Mouse (Mus musculus) WW6 (cell line): ENCODE results near the gene Uaca.

Experiments
- DNase-seq: peaks from one replicate; pipeline ENCODE4 v3.0.0-alpha.2; 2013; ENCODE audit warnings: low read depth, low spot score

Uaca gene

DNA sequence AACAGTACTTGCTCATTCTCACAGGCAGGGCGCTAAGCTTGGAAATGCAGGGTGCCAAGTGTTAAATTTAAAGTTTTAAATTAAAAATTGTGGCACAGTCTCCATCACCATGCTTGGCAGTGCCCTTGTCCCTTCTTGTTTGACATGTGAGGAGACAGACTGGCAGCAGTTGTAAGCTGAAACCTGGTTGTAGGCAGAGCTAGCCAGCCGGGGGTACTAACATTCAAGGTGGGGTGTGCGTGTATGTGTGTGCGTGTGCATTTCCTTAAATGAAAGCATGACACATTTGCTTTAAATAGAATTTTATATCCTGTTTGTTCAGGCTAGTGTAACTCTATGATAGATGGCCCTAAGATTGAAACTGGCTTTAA, 42.7 kb downstream of the Uaca start:
- no peak for DNase-seq

DNA sequence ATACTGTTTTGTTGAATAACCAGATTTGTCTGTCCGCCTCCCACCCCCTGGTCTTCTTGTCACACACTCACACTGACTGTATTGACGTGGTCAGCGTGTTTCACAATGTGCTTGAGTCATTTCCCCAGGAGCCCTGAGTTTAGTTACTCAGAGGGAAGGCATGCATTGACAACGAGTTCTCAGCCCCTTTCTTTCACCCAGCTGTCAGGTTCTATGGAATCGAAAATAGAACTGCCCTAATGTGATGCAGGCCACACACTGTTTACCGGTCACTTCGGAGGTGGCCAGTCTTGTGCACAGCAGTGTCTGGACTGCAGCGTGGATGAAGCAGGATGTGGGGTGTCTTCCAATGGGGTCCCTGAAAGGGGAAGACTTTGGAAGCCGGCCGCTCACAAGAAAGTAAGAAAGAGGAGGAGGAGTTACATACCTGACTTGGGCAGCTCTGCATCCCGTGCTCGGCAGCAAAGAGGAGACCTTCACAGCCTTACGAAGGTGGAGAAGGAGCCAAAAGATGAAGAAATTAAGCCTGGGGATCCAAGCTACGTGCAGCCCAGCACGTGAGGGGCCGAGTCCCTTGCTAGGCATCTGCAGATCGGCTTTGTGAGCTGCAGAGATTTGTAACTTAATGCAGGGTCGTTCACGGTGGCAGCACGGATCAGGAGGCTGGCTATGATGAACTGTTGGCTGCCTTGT, 43.3 kb downstream of the Uaca start:
- no peak for DNase-seq

DNA sequence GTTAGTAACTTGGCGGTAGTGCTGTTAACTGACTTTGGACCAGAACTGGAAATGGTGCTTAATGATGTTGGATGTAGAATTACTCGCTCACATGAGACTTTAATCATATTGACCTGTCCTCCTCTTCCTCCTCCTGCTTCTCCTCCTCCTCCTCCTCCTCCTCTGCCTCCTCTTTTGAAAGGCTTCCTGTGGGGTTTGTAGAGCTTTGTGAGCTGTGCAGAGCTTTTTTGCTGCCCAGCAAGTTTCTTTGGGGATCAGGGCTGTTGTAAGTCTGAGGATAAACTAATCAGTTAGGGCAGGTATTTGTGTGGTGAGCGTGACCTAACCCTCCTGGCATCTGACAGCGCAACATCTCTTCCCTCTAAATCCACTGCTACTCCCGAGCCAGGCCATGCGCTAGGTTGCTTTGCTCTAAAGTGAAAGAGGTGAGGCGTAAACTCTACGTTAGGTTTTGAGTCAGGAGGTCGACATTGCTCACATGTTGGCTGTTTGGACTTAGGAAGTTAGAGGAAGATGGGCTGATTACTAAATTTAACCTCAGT, 44.1 kb downstream of the Uaca start:
- no peak for DNase-seq

DNA sequence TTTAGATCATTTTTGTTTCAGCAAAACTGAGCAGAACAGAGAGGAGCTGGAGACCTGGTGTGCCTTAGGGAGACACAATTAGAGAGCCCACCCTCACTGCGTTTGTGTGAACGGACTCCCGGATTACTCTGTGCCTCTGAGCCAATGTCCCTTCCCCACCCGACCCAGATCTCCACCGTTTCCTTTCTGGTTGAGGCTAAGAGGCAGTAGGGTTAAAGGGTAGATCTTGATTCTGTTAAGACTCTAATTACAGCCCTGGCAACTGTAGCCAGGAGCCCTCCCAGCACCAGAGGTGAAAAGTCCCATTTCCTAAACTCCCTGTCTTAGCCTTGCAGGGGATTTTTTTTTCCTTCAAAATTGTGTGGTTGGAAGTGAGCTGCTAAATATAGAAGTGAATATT, 47.1 kb downstream of the Uaca start:
- DNase-seq, result no peak

DNA sequence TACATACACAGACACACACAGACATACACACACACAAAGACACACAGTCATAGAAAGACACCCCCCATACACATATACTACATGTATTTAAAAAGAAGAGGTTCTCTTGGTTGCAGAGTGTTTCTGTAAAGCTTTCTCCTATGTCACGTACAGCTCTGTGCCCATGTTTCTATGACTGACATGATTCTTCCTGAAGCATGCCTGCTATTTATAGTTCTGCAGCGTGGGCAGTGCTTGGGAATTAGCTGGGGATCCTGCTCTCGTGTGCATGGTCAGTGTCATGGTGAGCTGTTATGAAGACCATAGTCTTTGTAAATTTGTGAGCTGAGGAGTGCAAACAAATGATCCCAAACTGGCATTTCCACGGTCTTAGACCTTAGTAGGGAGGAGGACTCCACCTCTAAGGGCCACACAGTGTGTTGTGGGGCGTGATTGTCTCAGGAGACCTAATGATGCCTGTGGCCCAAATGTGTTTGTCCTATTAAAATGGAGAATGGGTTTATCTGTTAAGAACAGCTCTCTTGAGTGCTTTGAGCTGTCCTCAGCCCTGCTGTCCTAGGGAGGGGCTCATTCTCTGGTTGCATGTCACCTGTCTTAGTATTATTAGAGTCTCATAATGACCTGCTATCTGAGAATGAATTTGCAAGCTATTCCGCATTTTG, 49.2 kb downstream of the Uaca start:
- DNase-seq, result no peak

DNA sequence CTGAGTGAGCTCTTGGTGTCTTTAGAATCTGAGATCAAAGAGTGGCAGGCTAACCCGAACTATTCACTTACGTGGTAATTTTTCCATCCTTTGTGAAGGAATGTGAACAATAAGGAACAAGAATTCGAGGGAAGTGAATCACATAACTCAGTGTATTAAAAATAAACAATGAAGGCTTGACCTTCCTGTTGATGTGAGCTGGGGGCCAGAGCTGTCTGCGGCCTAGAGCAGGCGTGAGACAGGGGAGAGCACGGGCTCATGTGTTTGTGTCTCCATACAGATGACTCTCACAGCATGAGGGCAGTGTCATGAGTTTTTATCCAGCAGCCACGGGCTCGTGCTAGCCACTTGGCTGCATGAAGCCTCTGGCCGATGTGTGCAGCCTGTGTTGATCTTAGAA, 54.4 kb downstream of the Uaca start:
- DNase-seq, result no peak

DNA sequence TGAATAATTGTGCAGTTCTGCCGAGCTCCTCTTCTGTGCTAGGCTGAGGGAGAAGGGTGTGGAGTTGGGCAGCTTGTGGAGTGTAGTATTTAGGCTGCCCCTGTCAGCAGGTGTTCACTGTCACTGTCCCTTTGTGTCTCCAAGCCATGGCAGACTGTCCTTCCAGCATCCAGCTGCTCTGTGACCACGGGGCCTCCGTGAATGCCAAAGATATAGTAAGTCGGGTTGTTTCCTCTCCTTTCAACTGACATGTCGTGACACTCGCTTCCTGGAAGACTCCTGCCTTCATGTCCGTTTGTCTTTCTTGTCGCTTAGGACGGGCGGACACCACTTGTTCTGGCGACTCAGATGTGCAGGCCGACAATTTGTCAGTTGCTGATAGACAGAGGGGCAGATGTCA, 55.6 kb downstream of the Uaca start:
- no peak for DNase-seq

DNA sequence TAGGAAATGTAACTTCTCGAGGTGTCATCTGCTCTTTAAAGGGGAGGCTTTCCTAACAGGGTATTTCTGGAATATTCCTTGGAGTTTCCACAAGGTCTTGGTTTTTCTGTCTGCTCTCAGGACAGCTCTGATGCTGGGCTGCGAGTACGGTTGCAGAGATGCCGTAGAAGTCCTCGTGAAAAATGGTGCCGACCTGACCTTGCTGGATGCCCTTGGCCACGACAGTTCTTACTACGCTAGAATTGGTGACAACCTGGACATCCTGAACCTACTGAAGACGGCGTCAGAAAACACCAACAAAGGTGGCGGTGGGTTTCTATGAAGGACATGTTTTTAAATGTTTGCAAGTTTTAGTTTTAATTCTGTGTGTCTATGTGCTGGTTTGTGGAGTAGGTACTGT, 59.9 kb downstream of the Uaca start:
- DNase-seq, result no peak

DNA sequence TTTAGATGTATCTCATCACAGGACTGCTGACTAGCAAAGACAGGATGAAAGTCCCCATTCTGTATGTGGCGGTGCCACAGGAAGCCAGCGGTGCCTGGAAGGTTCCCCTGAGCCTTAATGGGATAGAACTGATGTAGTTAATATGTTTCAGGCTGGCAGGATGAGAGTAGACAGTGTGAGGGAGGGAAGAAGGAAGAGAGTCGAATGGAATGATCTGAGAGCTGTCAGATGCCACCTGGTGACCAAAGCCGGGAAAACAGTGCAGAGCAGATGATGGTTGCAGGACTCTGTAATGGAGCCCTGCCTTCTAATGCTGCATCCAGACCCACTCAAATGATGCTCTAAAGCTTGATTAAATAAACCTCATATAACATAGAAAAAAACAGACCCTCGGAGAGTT, 63.5 kb downstream of the Uaca start:
- no peak for DNase-seq

DNA sequence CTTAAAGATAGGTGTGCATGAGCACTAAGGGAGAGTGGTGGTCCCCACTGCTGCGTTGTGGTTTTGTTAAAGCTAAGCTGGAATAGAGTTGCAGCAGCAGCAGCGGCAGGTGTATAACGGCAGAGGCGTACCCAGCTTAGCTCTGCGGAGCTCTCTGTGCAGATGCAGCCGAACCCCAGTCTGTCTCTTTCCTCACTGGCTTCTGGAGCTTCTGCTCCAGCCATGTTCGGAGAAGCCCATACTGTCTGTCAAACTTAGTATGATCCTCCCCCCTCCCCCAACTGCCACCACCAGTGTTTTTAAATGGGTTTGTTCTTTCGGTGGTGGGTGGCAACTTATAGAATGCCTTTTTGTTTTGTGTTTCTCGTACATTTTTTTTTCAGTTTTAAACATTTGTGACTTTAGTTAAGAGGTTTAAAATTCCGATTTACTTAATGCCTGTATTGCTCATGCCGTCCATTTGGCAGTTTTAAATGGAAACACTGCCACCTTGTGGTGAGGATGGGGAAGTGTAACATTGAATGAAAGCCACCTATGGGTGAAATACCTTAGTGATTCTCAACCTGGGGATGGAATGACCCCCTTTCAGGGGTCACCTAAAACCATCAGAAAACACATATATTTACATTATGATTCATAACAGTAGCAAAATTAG, 64.1 kb downstream of the Uaca start:
- no peak for DNase-seq

DNA sequence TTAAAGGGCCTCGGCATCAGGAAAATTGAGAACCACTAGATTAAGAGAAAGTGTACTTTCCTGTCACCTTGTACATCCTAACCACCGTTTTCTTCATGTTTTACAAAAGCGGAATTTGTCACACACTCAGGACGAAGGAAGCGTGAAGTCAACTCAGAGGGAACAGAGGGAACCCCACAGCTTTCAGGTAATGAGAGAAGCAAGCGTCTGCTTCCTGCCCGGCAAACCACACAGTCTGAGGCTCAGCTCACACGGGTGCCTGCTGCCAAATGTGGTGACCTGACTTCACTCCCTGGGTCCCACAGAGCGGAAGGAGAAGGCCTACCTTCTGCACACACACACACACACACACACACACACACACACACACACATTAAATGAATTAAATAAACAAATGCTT, 64.7 kb downstream of the Uaca start:
- DNase-seq, result no peak

DNA sequence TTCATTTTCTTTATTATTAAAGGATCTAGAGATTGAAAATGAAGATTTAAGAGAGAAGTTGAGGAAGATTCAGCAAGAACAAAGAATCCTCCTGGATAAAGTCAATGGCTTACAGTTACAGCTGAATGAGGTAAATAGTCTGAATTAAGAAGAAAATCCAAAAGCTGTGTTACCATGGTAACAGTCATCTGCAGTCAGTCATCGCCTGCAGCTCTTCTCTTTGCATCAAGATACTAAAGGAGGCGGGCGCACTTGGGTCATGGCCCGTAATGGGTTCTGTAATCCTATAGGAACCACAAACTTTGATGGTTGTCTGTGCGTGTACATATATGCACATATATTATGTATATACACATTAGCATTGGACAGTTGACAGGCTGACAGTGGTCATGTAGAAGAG, 66.7 kb downstream of the Uaca start:
- no peak for DNase-seq

DNA sequence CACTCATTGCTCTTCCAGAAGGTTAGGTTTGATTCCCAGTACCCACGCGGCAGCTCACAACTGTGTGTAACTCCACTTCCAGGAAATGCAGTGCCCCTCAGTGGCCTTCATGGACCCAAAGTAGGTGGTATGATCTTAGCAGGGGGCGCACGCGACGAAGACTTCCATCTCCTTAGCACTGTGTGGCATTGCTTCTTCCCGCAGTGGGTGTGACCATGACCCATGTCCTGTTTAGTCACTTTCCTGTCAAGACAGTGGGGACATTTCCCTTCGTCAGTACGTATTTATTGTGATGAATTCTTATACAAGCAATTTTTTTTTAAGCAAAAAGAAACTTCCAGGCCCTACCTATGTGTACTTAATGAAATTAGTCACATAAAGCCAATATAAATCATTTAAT, 70.3 kb downstream of the Uaca start:
- DNase-seq, result no peak

DNA sequence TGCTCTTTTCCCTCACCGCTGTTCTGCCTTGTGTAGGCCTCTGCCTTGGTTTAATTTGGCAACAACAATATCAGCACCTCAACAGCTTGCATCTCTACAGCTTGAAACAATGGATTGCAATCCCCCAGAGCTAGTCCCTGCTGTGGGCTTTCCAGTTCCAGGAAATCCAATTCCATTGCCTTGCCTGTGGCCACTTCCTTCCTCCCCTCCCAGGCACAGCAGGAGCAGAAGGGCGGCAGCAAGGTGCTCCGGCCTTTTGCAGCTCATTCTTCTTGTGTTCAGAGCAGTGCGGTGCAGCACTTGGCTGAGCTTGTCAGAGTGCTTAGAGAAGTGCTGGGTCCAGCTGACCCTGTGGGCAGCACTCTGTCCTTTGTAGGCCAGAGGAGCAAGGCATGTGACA, 71.5 kb downstream of the Uaca start:
- DNase-seq, result no peak

DNA sequence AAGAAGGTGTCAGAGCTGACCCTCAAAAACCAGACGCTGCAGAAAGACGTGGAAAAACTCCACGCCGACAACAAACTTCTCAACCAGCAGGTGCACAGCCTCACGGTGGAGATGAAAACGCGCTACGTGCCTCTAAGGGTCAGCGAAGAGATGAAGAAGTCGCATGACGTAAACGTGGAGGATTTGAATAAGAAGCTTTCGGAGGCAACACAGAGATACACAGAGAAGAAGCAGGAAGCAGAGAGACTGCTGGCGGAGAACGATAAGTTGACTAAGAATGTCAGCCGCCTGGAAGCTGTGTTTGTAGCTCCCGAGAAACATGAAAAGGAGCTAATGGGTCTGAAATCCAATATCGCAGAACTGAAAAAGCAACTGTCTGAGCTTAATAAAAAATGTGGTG, 76.1 kb downstream of the Uaca start:
- DNase-seq, result no peak

DNA sequence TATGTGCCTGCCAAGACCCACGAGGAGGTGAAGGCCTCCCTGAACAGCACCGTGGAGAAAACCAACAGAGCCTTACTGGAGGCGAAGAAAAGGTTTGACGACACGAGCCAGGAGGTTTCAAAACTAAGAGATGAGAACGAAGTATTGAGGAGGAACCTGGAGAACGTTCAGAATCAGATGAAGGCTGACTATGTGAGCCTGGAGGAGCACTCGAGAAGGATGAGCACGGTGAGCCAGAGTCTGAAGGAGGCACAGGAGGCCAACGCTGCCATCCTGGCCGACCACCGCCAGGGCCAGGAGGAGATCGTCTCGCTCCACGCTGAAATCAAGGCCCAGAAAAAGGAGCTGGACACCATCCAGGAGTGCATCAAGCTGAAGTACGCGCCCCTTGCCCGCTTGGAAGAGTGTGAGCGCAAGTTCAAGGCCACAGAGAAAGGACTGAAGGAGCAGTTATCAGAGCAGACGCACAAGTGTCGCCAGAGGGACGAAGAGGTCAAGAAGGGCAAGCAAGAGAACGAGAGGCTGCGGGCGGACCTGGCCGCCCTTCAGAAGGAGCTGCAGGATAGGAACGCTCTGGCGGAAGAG, 76.7 kb downstream of the Uaca start:
- DNase-seq, result no peak

DNA sequence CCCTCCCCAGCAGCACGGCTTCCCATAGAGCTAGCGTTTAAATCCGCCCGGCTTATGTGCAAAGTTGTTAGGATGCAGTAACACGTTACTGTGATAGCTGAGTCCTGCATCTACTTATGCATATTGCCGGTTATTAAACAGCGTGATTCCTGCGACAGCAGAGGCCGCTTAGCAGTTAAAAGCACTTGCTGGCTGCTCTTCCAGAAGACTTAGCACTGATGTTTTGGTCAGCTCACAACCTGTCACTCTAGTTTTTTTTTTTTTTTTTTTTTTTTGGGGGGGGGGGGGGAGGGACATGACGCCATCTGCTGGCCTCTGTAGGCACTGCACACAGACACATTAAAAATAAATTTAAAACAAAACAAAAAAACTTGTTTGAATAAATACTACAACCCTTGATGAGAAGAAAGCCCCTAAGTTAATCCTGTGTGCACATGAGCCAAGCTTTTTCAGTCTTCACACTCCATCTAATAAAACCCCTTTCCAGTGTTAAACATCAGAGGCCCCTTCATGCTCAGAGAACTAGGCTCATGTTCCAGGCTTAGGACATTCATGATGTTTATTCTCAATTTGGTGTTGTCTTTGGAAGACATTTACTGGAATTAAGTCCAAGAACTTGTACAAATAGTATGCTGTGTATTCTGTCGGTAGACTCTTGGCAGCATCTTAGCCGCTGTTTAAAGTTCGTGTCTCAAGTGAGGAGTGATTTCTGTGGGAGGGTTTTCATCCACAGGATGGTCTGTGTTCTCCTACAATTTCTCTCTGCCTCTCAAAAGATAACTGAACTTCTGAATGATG, 79.1 kb downstream of the Uaca start:
- no peak for DNase-seq

DNA sequence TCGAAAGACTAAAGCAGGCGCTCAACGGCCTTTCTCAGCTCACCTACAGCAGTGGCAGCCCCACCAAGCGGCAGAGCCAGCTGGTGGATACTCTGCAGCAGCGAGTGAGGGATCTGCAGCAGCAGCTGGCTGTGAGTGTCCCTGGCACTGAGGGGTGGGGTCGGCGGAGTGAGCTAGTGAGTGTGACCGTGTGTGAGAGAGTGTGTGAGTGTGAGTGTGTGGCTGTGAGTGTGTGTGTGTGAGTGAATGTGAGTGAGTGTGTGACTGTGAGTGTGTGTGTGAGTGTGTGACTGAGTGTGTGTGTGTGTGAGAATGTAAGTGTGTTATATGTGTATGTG, 79.7 kb downstream of the Uaca start:
- no peak for DNase-seq

DNA sequence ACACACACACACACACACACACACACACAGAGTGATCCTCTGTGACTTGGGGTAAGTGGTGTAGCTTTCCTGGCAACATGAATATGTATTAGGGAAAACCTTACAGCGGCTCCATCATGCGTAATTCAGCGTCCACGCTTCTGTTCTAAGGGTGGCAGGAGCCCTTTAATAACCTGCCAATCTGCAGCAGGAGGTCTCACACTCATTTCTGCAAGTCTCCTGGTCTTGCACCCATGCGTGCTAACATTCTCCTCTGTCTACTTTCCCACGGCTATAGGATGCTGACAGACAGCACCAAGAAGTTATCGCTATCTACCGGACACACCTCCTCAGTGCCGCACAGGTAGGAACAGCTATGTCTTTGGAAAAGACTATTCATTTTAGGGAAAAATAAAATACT, 81.7 kb downstream of the Uaca start:
- no peak for DNase-seq

DNA sequence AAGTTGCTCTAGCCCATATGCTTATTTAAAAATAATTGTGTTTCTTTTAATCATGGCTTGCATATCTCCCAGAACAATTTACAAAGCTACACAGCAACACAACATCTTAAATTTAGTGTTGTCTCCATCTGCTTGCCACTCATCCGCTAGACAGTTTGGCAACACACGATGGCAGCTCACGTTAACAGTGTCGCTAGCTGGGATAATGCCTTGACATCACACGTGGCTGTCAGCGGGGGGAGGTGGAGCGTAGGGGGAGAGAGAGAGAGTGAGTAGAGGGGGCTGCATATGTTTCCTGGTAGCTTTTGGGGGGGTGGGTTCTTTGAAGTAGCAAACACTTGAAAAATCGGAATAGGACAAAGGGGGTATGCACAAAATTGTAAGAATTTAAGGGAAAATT, 82.2 kb downstream of the Uaca start:
- no peak for DNase-seq

DNA sequence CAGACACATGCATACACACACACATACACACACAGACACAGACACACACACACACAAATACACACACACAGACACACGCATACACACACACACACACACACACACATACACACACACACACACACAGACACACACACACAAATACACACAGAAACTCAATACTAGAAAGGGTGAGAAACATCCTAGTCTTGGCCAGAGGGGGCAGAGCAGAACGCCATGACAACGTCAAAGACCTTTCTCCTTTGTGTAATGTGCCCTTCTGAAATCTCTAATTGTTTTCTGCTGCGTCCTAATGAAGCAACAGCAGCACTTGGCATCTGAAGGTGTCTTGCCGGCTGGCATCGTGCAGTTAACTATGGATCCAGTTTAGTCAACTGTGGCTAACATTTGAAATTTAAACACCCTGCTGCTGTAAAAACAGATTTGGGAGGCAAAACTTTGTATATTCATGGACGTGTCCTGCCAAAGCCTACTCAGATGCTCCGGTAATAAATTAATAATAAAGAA, 83.8 kb downstream of the Uaca start:
- no peak for DNase-seq

DNA sequence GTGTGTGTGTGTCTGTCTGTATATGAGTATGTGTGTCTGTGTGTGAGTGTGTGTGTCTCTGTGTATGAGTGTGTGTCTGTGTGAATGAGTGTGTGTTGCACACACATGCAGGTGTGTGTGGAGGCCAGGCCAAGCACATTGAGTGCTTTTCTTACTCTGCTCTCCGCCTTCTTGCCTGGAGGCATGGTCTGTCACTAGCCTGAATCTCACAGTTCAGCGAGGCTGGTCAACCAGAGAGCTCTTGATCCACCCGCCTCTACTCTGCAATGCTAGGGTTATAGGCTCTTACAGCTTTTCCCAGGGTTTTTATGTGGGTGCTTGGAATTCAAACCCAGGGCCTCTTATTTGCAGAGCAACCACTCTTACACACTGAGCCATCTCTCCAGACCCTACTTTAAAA, 84.3 kb downstream of the Uaca start:
- DNase-seq, result no peak
